Mouse (Mus musculus): ENCODE data around the gene Cdkal1. TPM values are rescaled to one million over a fixed set of nuclear protein-coding genes. Genes with fewer than 3 reads are reported as not detected.

The Cdkal1 gene
- polyA plus RNA-seq, 1 experiment from 2014 or later, result 34.0 TPM

GRCm38 (mm10) chr13:29290569-29290968 lies 564.9 kb downstream of the Cdkal1 start:
- Histone ChIP-seq H3K4me1 (ENCODE audit: control insufficient read depth, insufficient read depth, low read length) (no peaks in the 10 kb centered on the region), H3K4me2 (ENCODE audit: low read depth, severe bottlenecking) (no peak overlapping the region), H3K4me3 (ENCODE audit: low read depth, low read length) (no peak overlapping the region), H3K27me3 (ENCODE audit: control insufficient read depth, insufficient read depth, low read length) (no peaks in the 10 kb centered on the region), H3K9ac (ENCODE audit: low read length) (no peak overlapping the region), H3K36me3 (ENCODE audit: control insufficient read depth, insufficient read depth, low read length) (no peaks in the 10 kb centered on the region), H3K27ac (replicated peaks; ENCODE audit: low read depth, low read length) (no peak overlapping the region), H3K9me3 (ENCODE audit: control insufficient read depth, low read length) (no peaks in the 10 kb centered on the region)
- 75% methylated on average over 4 of the region's 4 CpGs for WGBS
- ATAC-seq (ENCODE audit: insufficient number of reproducible peaks, low FRiP score, low TSS enrichment, low read depth) (no peak), DNase-seq (ENCODE audit: low spot score) (no peak)

GRCm38 (mm10) chr13:29285058-29285457 lies 570.4 kb downstream of the Cdkal1 start:
- no peak overlapping the region for H3K27ac ChIP-seq (replicated peaks; ENCODE audit: low read depth, low read length)
- no peaks in the 10 kb centered on the region for H3K27me3 ChIP-seq (ENCODE audit: control insufficient read depth, insufficient read depth, low read length)
- 28% methylated on average over 3 of the region's 3 CpGs for WGBS
- no peaks in the 10 kb centered on the region for H3K36me3 ChIP-seq (ENCODE audit: control insufficient read depth, insufficient read depth, low read length)
- no peak for DNase-seq (ENCODE audit: low spot score)
- ATAC-seq (ENCODE audit: insufficient number of reproducible peaks, low FRiP score, low TSS enrichment, low read depth), result no peak
- no peak overlapping the region for H3K9ac ChIP-seq (ENCODE audit: low read length)
- H3K4me3 ChIP-seq (ENCODE audit: low read depth, low read length), result no peak overlapping the region
- H3K4me1 ChIP-seq (ENCODE audit: control insufficient read depth, insufficient read depth, low read length), result no peaks in the 10 kb centered on the region
- H3K4me2 ChIP-seq (ENCODE audit: low read depth, severe bottlenecking), result no peak overlapping the region
- no peaks in the 10 kb centered on the region for H3K9me3 ChIP-seq (ENCODE audit: control insufficient read depth, low read length)

GRCm38 (mm10) chr13:29281556-29281955 lies 573.9 kb downstream of the Cdkal1 start:
- H3K4me2 ChIP-seq (ENCODE audit: low read depth, severe bottlenecking), result no peak overlapping the region
- no peaks in the 10 kb centered on the region for H3K4me1 ChIP-seq (ENCODE audit: control insufficient read depth, insufficient read depth, low read length)
- no peak overlapping the region for H3K9ac ChIP-seq (ENCODE audit: low read length)
- no peak overlapping the region for H3K4me3 ChIP-seq (ENCODE audit: low read depth, low read length)
- DNase-seq (ENCODE audit: low spot score), result no peak
- no peaks in the 10 kb centered on the region for H3K36me3 ChIP-seq (ENCODE audit: control insufficient read depth, insufficient read depth, low read length)
- no peak overlapping the region for H3K27ac ChIP-seq (replicated peaks; ENCODE audit: low read depth, low read length)
- ATAC-seq (ENCODE audit: insufficient number of reproducible peaks, low FRiP score, low TSS enrichment, low read depth), result no peak
- 70% methylated on average over 6 of the region's 6 CpGs for WGBS
- no peaks in the 10 kb centered on the region for H3K27me3 ChIP-seq (ENCODE audit: control insufficient read depth, insufficient read depth, low read length)
- H3K9me3 ChIP-seq (ENCODE audit: control insufficient read depth, low read length), result no peaks in the 10 kb centered on the region

GRCm38 (mm10) chr13:29278156-29278555 lies 577.3 kb downstream of the Cdkal1 start:
- Histone ChIP-seq H3K4me1 (ENCODE audit: control insufficient read depth, insufficient read depth, low read length) (no peaks in the 10 kb centered on the region), H3K27ac (replicated peaks; ENCODE audit: low read depth, low read length) (no peak overlapping the region), H3K36me3 (ENCODE audit: control insufficient read depth, insufficient read depth, low read length) (no peaks in the 10 kb centered on the region), H3K9me3 (ENCODE audit: control insufficient read depth, low read length) (no peaks in the 10 kb centered on the region), H3K4me3 (ENCODE audit: low read depth, low read length) (no peak overlapping the region), H3K9ac (ENCODE audit: low read length) (no peak overlapping the region), H3K27me3 (ENCODE audit: control insufficient read depth, insufficient read depth, low read length) (no peaks in the 10 kb centered on the region), H3K4me2 (ENCODE audit: low read depth, severe bottlenecking) (no peak overlapping the region)
- 80% methylated on average over 4 of the region's 4 CpGs for WGBS
- DNase-seq (ENCODE audit: low spot score) (no peak), ATAC-seq (ENCODE audit: insufficient number of reproducible peaks, low FRiP score, low TSS enrichment, low read depth) (no peak)

- Histone ChIP-seq H3K4me1 (ENCODE audit: control insufficient read depth, insufficient read depth, low read length) (no peaks in the 10 kb centered on the region), H3K27ac (replicated peaks; ENCODE audit: low read depth, low read length) (no peak overlapping the region), H3K4me3 (ENCODE audit: low read depth, low read length) (no peak overlapping the region), H3K4me2 (ENCODE audit: low read depth, severe bottlenecking) (no peak overlapping the region), H3K9ac (ENCODE audit: low read length) (no peak overlapping the region), H3K9me3 (ENCODE audit: control insufficient read depth, low read length) (no peaks in the 10 kb centered on the region), H3K36me3 (ENCODE audit: control insufficient read depth, insufficient read depth, low read length) (no peaks in the 10 kb centered on the region), H3K27me3 (ENCODE audit: control insufficient read depth, insufficient read depth, low read length) (no peaks in the 10 kb centered on the region)
- no peak for DNase-seq (ENCODE audit: low spot score)
- WGBS, result 79% methylated on average over 11 of the region's 11 CpGs
- ATAC-seq (ENCODE audit: insufficient number of reproducible peaks, low FRiP score, low TSS enrichment, low read depth), result no peak
These were observed 581.2 kb downstream of the Cdkal1 start for GRCm38 (mm10) chr13:29274296-29274695.

GRCm38 (mm10) chr13:29273693-29274221 lies 581.7 kb downstream of the Cdkal1 start:
- Histone ChIP-seq H3K27me3 (ENCODE audit: control insufficient read depth, insufficient read depth, low read length) (no peaks in the 10 kb centered on the region), H3K4me3 (ENCODE audit: low read depth, low read length) (no peak overlapping the region), H3K9me3 (ENCODE audit: control insufficient read depth, low read length) (no peaks in the 10 kb centered on the region), H3K4me2 (ENCODE audit: low read depth, severe bottlenecking) (no peak overlapping the region), H3K27ac (replicated peaks; ENCODE audit: low read depth, low read length) (no peak overlapping the region), H3K36me3 (ENCODE audit: control insufficient read depth, insufficient read depth, low read length) (no peaks in the 10 kb centered on the region), H3K4me1 (ENCODE audit: control insufficient read depth, insufficient read depth, low read length) (no peaks in the 10 kb centered on the region), H3K9ac (ENCODE audit: low read length) (no peak overlapping the region)
- ATAC-seq (ENCODE audit: insufficient number of reproducible peaks, low FRiP score, low TSS enrichment, low read depth) (no peak), DNase-seq (ENCODE audit: low spot score) (no peak)
- WGBS, result 52% methylated on average over 4 of the region's 4 CpGs

- Histone ChIP-seq H3K36me3 (ENCODE audit: control insufficient read depth, insufficient read depth, low read length) (no peaks in the 10 kb centered on the region), H3K4me1 (ENCODE audit: control insufficient read depth, insufficient read depth, low read length) (no peaks in the 10 kb centered on the region), H3K9ac (ENCODE audit: low read length) (no peak overlapping the region), H3K27me3 (ENCODE audit: control insufficient read depth, insufficient read depth, low read length) (no peaks in the 10 kb centered on the region), H3K9me3 (ENCODE audit: control insufficient read depth, low read length) (no peaks in the 10 kb centered on the region), H3K4me3 (ENCODE audit: low read depth, low read length) (no peak overlapping the region), H3K27ac (replicated peaks; ENCODE audit: low read depth, low read length) (no peak overlapping the region), H3K4me2 (ENCODE audit: low read depth, severe bottlenecking) (no peak overlapping the region)
- DNase-seq (ENCODE audit: low spot score) (no peak), ATAC-seq (ENCODE audit: insufficient number of reproducible peaks, low FRiP score, low TSS enrichment, low read depth) (no peak)
These were observed 584.0 kb downstream of the Cdkal1 start for GRCm38 (mm10) chr13:29271451-29271850.

- Histone ChIP-seq H3K27me3 (ENCODE audit: control insufficient read depth, insufficient read depth, low read length) (no peaks in the 10 kb centered on the region), H3K4me1 (ENCODE audit: control insufficient read depth, insufficient read depth, low read length) (no peaks in the 10 kb centered on the region), H3K9ac (ENCODE audit: low read length) (no peak overlapping the region; the same call in 1 of the 2 replicates), H3K36me3 (ENCODE audit: control insufficient read depth, insufficient read depth, low read length) (no peaks in the 10 kb centered on the region), H3K4me3 (ENCODE audit: low read depth, low read length) (no peak overlapping the region), H3K27ac (replicated peaks; ENCODE audit: low read depth, low read length) (no peak overlapping the region), H3K9me3 (ENCODE audit: control insufficient read depth, low read length) (no peaks in the 10 kb centered on the region), H3K4me2 (ENCODE audit: low read depth, severe bottlenecking) (no peak overlapping the region)
- WGBS, result 85% methylated on average over 11 of the region's 11 CpGs
- DNase-seq (ENCODE audit: low spot score) (no peak), ATAC-seq (ENCODE audit: insufficient number of reproducible peaks, low FRiP score, low TSS enrichment, low read depth) (no peak)
These were observed 591.3 kb downstream of the Cdkal1 start for GRCm38 (mm10) chr13:29264015-29264711.

- no peak overlapping the region for H3K4me3 ChIP-seq (ENCODE audit: low read depth, low read length)
- H3K4me1 ChIP-seq (ENCODE audit: control insufficient read depth, insufficient read depth, low read length), result no peaks in the 10 kb centered on the region
- ATAC-seq (ENCODE audit: insufficient number of reproducible peaks, low FRiP score, low TSS enrichment, low read depth) (no peak), DNase-seq (ENCODE audit: low spot score) (no peak)
- H3K9me3 ChIP-seq (ENCODE audit: control insufficient read depth, low read length), result no peaks in the 10 kb centered on the region
- H3K27me3 ChIP-seq (ENCODE audit: control insufficient read depth, insufficient read depth, low read length), result no peaks in the 10 kb centered on the region
- WGBS, result 96% methylated on average over 4 of the region's 4 CpGs
- no peak overlapping the region for H3K9ac ChIP-seq (ENCODE audit: low read length)
- no peaks in the 10 kb centered on the region for H3K36me3 ChIP-seq (ENCODE audit: control insufficient read depth, insufficient read depth, low read length)
- H3K4me2 ChIP-seq (ENCODE audit: low read depth, severe bottlenecking), result no peak overlapping the region
- no peak overlapping the region for H3K27ac ChIP-seq (replicated peaks; ENCODE audit: low read depth, low read length)
These were observed 593.3 kb downstream of the Cdkal1 start for GRCm38 (mm10) chr13:29262164-29262563.
